Mouse (Mus musculus): ENCODE data around the gene Krt28.

Gene Krt28

DNA sequence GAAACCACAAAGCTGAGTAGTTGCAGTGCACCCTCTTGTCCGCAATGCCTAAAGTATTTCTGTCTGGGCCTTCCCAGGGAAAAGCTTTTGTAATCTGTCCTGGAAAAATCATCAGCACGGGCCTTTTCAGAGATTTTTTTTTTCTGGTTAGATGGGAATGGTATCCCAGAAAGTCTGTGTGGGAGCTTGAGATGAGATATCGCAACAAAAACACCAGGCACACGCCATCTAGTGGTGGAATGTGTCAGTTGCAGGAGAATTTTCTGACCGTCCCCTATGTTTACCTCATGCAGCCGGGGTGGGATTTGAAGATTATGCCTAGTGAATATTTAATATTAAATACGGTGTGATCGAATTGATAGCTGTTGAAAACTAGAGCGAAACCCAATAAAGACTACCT, 10.3 kb downstream of the Krt28 start:
- DNase-seq: no peak

DNA sequence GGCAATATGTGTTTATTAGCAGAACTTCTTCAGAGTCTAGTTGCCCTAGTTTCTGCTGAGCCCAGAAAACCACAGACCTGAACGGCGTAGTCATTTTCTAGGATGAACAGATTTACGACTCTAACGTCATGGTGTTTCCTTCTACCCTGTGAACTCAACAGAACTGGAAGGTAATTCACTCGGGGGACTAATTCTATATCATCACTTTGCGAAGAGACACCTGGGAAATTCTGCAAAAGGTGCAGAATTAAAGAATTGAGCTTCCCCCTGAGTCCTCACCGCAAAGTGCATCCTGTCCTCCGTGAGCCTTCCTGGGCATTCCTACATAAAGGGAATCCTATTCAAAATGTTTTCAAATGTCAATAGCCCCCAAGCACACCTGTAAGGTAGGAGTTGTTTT, 13.3 kb downstream of the Krt28 start:
- no peak for DNase-seq

DNA sequence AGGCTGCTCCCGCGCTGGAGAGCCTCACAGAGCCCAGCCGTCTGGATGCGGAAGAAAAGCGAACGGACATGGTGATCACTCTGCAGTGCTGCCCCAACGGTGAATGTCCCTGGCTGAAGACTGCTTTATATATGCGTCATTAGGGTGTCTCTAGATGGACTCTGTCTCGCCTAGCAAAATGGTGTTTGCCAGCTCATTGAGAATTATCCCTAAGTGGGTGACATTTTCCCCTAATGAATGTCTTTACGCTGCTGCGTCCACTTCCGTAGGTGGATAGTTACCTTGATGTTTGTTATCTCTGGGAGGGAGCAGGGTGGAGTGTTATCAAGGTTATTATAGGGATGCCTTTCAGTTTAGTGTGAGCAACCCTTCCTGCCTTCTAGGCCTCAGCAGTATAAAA, 23.7 kb downstream of the Krt28 start, which contains the start of gene Krt27:
Gene Krt27, minus strand, starts transcription at position 101 of the 400 bp plus-strand sequence.
- no peak for DNase-seq

DNA sequence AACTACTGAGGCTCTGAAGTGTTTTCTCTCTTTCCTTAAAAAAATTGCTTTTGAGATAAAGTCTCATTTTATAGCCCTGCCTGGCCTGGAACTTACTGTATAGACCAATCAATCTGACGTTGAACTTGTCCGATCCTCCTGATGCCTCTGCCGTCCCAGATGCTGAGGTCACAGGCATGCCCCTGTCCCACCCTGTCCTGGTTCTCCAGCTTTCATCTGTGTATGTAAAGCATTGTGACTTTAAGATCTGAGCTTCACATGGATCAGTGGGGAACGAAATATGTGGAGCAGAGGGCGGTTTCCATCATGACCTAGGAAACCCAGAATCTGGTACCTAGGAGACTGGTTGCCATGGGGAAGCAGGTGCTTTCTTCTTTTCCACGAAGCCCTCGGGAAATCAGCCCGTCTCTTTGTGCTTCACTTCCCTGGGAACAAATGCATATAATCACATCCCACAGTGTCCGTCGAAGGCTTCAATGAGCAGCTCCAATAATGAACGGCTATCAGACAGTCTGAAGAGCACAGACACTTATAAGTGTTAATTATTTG, 35.3 kb downstream of the Krt28 start:
- DNase-seq: no peak

DNA sequence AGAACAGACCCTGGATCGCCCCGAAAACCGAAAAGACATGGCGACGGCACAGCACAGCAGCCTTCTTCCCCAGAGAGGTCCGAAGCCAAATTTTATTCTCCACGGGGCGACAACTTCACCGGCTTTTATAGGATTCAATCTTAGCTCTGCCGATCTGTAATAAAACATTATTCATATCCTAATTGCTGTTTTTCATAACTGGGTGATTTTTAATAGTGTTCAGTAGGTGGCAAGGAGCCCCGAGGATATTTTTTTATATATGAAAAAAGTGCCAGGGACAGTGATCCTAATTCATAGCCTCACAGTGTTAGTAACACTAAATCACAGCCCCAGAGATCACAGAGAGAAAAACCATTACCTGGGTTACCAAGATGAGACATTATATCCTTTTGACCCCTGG, 36.8 kb downstream of the Krt28 start, which contains the start of gene Krt26:
Gene Krt26, minus strand, starts transcription at position 101 of the 400 bp plus-strand sequence.
- no peak for DNase-seq

DNA sequence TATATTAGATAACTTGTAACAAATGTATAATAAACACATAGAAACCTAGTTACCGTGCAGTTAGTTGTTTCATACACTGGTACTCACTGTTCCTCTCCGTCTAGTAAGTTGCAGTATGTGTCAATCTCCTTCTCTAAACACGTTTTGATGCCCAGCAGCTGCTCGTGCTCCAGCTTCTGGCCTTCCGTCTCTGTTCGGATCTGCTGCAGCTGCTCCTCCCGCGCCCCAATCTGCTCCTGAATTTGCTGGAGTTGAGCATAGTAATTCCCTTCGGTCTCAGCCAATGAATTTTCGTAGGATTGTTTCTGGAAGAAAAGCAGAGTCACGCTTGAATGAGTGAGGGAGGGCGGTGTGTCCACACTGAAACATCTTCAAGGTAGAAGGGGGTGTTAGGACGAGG, 41.3 kb downstream of the Krt28 start:
- DNase-seq: no peak

DNA sequence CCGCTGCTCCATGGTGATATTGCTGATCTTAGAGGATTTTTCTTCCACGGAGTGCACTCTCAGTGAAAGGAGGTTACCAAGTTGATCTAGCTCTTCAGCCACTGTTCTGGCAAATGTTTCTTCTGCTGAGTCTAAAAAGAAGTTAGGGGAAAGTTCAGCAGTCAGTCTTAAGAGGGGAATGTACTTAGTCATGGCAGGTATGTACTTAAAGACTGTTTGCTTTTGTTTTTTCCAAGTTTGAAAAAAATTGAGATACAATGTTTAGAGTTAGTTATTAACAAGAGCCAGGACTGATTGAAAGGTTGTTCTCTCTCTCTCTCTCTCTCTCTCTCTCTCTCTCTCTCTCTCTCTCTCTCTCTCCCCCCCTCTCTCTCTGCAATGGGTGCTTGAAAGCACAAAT, 45.0 kb downstream of the Krt28 start:
- DNase-seq: no peak

DNA sequence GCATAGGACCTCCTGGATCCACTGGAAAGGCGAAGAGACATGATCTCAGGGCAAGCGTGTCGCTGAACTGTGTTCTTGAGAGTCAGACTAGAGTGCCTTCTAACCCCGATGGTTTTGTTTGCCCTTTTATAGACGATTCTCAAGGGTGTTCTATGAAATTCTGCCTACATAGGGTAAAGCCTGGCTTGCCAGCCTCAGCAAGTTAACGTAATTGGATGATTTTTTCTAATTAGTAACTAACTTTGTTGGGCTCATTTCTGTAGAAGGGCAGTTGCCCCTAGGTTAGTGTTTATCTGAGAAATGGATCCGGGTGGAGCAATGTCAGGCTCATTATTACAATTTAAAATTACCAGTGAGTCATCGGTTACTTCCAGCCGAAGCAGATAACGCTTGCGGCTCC, 51.9 kb downstream of the Krt28 start, which contains the start of gene Krt25:
Gene Krt25, minus strand, starts transcription at position 101 of the 400 bp plus-strand sequence.
- DNase-seq: no peak

DNA sequence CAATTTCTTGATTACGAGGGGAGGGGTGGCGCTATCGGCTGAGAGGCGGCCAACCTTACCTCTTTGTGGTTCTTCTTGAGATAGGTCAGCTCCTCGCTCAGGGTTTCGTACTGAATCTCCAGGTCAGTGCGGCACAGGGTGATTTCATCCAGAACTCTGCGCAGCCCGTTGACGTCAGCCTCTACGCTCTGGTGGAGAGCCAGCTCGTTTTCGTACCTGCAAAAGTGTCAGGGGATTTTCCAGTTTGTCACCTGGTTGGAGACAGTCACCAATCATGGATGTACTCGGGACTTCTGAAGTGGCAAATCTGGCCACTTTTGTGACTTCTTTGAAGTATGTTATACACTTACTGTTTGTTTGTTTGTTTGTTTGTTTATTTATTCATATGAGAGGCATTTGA, 53.6 kb downstream of the Krt28 start:
- DNase-seq: no peak

DNA sequence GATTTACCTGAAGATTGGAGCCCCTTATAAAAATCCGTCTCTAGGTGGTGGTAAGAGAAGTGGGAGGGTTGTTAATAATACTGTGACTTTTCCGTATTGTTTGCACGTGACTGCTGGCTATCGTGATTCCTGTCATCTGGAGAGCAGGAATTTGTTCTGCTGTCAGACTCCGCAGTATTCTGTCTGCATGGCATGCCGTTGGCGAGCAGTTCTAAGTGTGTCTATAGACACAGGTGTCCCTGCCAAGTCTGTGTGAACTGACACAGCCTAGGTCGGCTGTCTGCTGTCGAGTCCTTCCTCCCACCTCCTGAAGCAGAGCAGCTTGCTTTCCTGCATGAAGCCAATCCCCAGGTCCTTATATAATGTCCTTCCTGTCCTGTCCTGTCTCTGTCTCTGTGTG, 55.6 kb downstream of the Krt28 start:
- DNase-seq: no peak

DNA sequence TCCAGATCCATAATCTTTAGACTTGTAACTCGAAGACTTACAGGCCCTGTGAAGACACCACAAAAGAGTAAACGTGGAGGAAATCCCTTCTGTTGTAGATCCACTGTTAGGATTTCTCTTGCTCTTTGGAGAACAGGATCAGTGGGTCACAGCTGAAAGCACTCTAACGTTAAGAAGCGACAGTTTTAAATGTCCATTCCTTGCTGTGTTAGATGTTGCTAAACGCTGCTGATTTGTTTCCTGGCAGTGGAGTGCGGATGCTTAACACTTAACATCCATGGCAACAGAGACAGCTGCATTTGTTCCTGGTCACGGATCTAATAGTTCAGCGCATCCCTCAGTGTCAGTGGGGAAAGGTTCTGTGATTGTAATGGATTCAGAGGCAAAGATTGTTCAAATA, 58.2 kb downstream of the Krt28 start:
- DNase-seq: no peak
